Mouse (Mus musculus): ENCODE results near the gene Mlh1. TPM values are rescaled to one million over a fixed set of nuclear protein-coding genes. Genes with fewer than 3 reads are reported as not detected.

Gene Mlh1
- polyA plus RNA-seq, 1 experiment: 8.5 TPM

DNA sequence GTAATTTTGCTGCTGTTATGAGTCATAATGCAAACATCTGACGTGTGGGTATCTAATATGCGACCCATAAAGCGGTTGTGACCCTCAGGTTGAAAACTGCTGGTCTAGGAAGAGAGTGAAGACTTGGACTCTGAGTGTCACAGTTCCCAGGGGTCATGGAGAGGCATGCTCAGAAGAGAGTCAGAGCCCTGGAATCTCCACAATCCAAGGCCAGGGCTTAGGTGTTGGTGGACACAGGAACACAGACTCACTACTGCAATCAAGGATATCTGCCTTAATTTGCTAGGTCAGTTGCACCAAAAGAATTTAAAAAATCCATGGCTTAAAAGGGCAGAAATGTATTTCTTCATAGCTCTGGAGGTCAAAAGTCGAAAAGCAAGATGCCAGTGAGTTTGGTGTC, 21.6 kb upstream of the Mlh1 start:
- no peak for TF ChIP-seq GATA1 (IDR thresholded peaks at IDR 0.05; ENCODE audit: low read length)

DNA sequence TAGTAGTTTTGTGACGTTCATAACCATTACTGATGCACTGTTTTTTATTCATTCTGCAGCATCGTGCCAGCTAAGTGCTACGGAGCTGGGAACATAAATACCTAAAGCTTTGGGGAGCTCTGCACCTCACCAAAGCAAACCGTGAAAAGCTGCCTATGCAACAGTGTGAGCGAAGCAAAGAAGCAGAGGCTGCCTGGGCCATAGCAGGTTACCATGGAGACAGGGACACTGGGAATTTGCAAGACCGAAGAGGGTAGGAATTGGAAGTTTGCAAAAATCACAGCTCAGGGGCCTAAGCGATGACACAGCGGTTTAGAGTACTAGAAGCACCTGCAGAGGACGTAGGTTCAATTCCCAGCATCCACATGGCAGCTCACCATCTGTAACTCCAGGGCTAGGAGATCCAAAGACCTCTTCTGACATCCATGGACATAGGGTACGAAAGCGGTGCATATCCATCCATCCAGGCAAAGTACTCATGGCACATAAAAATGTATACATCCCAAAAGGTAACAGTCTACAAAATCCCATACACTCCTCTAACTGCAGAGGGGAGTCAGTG, 19.0 kb upstream of the Mlh1 start:
- TF ChIP-seq GATA1 (IDR thresholded peaks at IDR 0.05; ENCODE audit: low read length): no peak

DNA sequence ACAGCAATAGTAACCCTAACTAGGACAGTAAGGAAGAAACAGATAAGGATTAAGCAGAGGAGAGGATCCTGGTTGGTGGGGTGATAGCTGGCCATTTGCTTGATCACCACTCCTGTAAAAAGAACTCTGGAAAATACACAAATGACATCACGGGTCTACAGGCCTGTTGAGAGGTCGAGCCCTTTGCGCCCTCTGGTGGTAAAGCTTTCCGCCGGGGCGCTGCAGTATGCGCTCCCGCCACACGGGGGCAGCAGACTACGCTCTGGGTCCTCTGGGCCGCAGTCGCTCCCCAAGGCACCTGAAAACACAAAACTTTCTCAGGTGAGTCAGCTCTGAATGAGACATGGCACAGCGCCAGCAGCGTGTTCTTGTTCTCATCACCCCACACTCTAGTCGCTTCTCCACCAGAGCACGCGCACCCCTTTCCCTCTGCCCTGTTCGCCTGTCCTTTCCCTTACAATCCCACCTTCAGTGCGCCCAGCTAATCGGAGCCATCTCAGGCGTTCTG, 18.3 kb upstream of the Mlh1 start:
- TF ChIP-seq GATA1 (IDR thresholded peaks at IDR 0.05; ENCODE audit: low read length): no peak

DNA sequence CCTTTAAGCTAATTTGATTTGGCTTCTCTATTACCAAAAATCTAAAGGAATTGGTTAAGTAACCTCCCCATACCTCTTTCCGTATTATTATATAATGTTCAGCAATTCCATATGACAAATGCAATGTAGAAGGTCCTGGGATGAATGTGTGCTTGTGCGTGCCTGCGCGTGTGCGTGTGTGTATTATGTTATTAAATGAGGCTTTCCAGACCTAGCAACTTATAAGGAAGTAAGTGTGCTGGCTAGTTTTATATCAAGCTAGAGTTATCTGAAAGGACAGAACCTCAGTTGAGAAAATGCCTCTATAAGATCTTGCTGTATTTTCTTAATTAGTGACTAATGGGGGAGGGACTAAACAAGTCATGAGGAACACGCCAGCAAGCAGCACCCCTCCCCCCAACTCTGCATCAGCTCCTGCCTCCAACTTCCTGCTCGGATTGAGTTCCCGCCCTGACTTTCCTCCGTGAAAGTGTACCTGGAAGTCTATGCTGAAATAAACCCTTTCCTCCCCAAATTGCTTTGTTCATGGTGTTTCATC, 17.8 kb upstream of the Mlh1 start:
- TF ChIP-seq GATA1 (IDR thresholded peaks at IDR 0.05; ENCODE audit: low read length): no peak

DNA sequence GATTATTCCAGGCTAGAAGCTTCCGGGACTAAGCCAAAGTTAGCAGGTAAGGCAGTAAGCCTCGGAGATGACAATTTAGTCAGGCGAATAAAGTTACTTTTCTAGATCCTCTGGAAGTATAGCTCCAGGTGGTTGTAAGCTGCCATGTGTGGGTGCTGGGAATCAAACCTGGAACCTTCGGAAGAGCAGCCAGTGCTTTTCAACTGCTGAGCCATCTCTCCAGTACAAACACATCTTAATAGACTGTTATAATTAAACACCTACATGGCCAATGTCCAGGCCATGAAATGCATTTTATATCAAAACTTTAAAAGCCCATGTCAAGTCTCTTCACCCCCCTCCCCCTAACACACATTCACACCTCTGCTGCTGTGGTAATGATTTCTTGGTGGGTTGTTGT, 16.4 kb upstream of the Mlh1 start:
- no peak for TF ChIP-seq GATA1 (IDR thresholded peaks at IDR 0.05; ENCODE audit: low read length)

DNA sequence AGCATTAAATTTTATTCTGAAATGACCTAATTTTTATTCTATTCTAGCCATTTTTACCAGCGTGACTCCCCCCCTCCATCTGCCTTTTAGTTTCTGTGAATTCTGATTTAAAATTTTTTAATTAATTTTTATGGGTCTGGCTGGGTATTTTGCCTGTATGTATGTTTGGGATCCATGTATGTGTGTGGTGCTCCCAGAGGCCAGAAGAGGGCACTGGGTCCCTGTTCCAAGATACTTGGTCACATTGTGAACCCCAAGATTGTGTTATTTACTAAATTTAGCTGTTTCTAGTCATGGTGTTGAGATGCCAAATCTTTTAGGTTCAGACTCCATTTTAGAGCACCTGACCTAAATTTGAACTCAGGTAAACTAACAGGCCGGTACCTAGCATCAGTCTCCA, 14.9 kb upstream of the Mlh1 start:
- TF ChIP-seq GATA1 (IDR thresholded peaks at IDR 0.05; ENCODE audit: low read length): no peak

DNA sequence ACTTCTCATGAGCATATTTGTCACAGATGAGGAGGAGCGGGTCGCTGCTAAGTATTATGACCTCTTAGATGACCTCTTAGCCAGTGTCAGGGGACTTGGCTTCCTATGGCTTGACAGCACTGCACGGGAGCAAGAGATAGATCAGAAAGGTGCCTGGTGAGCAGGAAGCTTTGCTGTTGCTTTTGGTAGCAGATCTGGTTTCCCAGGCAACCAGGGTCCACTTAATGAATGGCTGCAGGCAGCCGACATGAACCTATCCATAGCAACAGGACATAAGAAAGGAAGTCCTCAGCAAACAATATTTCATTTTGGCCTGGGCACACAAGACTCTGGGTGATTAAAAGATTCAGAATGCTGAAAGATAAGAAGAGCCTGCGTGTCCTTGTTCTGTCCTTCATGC, 14.1 kb upstream of the Mlh1 start:
- TF ChIP-seq GATA1 (IDR thresholded peaks at IDR 0.05; ENCODE audit: low read length): no peak

DNA sequence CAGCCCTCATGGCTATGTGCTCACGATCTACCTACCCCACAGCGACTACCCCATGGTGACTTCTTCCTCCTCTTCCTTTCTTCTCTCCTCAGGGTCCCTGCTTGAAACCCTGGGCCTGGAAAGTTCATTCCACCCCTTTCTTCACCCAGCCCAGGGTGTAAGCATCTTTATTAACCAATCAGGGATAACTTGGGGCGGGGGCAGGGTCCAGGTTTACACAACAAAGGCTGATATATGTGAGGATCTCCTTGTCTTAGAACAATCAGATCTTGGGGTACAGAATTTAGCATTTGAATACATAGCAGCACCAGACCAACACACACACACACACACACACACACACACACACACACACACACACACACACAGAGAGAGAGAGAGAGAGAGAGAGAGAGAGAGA, 13.5 kb upstream of the Mlh1 start:
- TF ChIP-seq GATA1 (IDR thresholded peaks at IDR 0.05; ENCODE audit: low read length): no peak

DNA sequence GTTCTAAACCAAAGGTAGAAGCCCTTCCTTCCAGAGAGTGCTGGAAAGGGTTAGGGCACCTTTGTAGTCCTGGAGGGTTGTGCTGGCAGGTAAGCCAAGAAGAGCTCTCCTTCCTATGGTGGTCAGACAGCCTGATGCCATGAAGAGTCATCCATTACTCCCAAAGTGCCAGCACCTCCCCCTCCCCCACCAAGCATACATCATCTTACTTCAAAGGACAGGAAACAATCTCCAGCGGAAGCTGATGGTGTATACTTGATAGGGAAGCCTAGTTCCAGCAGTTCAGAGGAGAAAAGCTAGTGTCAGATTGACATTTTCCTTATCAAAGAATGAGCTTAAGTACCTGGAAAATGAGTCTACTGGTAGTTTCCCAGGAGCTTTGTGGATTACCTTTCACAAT, 3.6 kb upstream of the Mlh1 start:
- TF ChIP-seq GATA1 (IDR thresholded peaks at IDR 0.05; ENCODE audit: low read length): no peak

DNA sequence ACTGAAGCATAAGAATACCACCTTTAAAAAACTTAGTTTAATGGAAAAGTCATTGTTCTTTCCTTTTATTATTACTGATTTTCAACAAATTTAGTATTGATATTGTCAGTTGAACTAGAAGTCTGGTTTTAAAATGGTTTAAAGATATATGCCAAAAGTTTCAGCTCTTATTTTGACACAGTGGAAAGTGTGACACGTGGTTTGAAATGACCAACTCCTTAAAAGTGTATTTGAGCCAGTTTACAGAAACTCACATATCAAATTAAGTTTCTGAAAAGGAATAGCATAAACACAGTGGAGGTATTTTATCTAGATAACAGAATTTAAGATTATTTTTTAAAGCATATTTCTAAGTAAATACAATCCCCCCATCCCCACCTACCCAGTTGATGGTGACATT, 2.4 kb upstream of the Mlh1 start:
- TF ChIP-seq GATA1 (IDR thresholded peaks at IDR 0.05; ENCODE audit: low read length): no peak

DNA sequence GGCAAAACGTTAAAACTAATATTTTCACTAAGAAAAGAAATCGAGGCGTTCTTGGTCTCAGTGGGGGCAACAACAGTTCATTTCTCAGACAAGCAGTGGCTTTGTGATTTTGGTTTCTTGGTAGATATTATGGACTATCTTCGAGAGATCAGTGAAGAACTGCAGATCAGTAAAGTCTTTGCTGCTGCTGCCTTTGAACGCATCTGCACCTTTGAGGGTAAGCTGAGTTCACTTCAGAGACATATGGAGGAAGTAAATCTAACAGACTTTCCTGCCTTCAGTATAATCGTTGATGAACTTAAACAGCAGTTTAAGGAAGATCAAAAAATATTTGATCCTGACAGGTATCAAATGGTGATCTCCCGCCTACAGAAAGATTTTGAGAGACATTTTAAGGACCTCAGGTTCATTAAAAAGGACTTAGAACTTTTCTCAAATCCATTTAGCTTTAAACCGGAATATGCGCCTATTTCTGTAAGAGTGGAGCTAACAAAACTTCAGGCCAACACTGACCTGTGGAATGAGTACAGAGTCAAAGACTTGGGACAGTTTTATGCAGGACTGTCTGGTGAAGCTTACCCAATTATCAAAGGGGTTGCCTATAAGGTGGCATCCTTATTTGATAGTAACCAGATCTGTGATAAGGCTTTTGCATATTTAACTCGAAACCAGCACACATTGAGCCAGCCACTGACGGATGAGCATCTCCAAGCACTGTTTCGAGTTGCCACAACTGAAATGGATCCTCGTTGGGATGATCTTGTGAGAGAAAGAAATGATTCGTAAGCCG, 1.6 kb upstream of the Mlh1 start:
- no peak for TF ChIP-seq GATA1 (IDR thresholded peaks at IDR 0.05; ENCODE audit: low read length)

DNA sequence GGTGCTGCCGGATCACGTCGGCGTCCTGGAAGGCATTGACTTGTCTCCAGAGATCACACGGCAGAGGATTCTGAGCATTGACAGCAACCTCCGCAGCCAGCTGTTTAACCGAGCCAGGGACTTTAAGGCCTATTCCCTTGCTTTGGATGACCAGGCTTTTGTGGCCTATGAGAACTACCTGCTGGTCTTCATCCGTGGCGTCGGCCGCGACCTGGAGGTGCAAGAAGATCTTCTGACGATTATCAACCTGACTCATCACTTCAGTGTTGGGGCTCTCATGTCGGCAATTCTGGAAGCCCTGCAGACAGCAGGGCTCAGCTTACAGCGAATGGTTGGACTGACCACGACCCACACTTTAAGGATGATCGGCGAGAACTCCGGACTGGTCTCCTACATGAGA, 765 bp upstream of the Mlh1 start:
- no peak for TF ChIP-seq GATA1 (IDR thresholded peaks at IDR 0.05; ENCODE audit: low read length)

DNA sequence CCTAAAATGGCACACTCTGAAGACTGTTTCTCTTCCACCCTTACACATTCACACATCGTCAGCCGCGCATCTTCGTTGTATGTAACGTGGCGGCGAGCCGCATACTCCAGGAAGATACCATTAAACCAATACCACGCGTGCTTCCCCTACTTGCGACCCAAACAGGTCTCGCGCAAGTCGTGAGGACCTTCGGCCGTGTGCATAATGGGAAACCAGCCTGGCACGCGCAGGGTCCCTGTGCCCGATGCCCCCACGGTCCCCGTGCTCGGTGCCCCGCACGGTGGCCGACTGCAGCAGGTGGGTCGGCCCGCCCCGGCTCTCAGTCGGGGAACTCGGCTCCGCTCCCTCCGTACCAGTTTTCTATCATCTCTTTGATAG, 546 bp downstream of the Mlh1 start:
- no peak for TF ChIP-seq GATA1 (IDR thresholded peaks at IDR 0.05; ENCODE audit: low read length)

DNA sequence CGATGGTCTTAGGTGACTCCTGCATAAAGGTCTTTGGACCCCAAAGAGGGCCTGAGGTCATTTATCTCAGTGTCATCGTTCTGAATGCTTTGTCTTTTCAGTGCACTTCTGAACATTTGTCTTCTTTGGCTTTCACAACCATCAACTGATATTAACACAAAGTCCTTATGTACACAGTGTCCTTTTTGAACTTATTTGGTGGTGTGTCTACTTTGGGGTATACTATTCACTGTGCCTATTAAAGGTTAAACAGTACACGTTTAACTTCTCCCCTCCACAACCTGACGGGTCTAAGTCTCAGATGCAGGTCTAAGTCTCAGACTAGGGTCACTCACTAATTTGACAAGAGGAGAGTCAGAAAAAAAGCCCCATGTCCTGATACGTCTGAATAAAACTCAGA, 985 bp downstream of the Mlh1 start:
- no peak for TF ChIP-seq GATA1 (IDR thresholded peaks at IDR 0.05; ENCODE audit: low read length)

DNA sequence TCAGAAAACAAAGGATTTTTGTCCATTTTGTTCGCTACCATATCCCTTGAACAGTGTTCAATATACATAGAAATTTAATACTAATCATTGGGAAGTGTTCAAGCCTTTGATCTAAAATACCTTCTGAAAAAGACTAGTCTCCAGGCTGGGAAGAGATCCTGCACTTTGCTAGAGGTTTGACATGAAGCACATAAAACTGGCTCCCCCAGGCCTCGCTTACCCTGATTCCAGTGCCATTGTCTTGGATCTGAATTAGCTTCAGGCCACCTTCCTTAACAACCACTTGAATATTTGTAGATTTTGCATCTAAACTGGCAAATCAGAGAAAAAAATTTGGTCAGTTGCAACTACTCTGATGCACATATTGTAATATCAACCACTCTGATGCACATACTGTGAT, 3.6 kb downstream of the Mlh1 start:
- TF ChIP-seq GATA1 (IDR thresholded peaks at IDR 0.05; ENCODE audit: low read length): no peak

DNA sequence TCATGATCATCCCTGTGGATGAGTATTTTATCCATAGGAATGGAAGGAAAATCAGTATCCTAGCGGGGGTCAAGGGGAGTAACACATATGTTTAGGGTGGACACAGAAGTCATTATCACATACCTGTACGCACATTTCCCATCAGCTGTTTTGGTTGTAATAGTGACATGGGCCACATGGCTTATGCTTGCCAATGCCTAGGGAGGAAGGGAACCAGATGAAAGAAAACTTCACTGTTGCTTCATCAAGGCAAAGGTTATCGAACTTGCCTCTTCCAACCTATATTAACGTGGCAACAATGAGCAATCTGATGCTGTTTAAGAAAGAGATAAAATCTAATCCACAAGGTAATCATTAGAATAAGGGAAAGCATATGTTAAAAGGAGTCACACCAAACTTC, 10.2 kb downstream of the Mlh1 start:
- no peak for TF ChIP-seq GATA1 (IDR thresholded peaks at IDR 0.05; ENCODE audit: low read length)

DNA sequence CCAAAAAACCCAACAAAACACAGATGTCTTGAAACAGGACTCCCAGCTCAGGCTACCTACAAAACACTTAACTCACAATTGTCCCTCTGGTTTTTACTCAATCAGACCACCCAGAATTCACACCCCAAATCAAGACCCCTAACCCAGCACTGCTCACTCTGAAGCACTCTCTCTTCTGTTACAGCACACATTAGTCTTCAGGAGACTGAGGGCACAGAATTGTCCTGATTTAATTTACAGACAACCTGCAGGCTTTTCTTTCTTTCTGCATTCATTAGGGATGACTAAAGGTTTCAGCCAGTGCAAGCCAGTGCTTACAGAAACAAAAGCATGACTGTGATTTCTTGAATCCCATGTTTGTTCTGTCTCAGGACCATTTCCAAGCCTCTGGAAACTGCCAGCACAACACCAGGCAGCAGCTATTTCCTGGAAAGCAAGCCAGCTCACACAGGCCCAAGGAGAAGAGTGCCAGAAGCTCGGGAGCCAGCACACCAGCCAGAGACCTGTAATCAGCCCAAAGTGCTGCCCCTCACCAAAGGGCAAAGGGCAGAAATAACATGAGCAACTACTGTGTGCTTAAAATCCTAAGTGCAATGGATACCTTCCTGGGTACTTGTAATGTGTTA, 11.1 kb downstream of the Mlh1 start:
- no peak for TF ChIP-seq GATA1 (IDR thresholded peaks at IDR 0.05; ENCODE audit: low read length)
